Mouse (Mus musculus): ENCODE measurements at regions not wholly inside any gene's neighbourhood (a gene's known extent, or its start where the extent isn't known, plus 50 kb on each side); places are given as distances from the start of the nearest gene placed in this dataset.

DNA sequence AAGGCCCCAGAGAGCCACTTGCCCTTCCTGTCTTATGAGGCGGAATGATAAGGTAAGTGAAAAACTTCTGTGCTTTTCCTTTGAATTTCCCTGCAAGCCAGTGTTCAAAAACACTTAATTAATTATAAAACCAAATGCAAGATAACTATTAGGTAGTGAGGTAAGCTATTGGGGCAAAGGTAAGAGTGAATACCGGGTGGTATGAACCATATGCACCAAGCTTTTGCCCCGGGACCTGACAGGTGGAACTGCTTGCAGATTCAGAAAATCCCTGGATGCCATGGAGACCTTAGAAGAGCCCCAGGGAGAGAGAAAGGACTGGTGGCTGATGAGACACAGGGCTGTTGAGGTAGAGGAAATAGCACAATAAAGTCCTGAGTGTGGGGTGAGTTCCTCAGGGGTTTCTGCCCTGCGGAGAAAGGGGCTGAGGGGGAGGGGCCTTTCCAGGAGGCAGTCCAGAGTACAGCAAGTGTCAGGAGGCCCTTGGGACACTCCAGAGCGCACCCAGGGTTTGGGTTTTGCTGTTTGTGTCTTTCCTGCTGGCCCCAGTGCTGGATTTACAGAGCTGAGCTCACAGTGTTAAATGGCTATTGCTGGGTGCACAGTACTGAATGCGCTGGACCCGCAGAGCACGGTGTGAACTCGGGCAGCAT is 317.1 kb downstream of the Fgf9 start:
- Histone ChIP-seq H3K79me2 (ENCODE audit: control insufficient read depth, insufficient read depth) (no peaks in the 10 kb centered on the region), H3K79me3 (ENCODE audit: low read depth) (no peaks in the 10 kb centered on the region), H3ac (ENCODE audit: control insufficient read depth, insufficient read length, low read depth) (no peak overlapping the region), H3K27me3 (ENCODE audit: control insufficient read depth, insufficient read depth, insufficient read length) (no peaks in the 10 kb centered on the region), H3K4me3 (ENCODE audit: insufficient read depth, poor library complexity, severe bottlenecking) (no peak overlapping the region), H3K36me3 (ENCODE audit: control insufficient read depth, insufficient read depth) (no peaks in the 10 kb centered on the region)
- TF ChIP-seq USF1 (IDR thresholded peaks at IDR 0.05; ENCODE audit: low read depth) (no peak), CEBPB (IDR thresholded peaks at IDR 0.05; ENCODE audit: low read depth) (no peak), MYOG (IDR thresholded peaks at IDR 0.05; ENCODE audit: control insufficient read depth, extremely low read depth, insufficient read length) (no peak), MYOD1 (IDR thresholded peaks at IDR 0.05; ENCODE audit: control insufficient read depth, insufficient read length, low read depth) (no peak), MAX (IDR thresholded peaks at IDR 0.05) (no peak), CTCF (IDR thresholded peaks at IDR 0.05; ENCODE audit: control insufficient read depth, insufficient read depth, insufficient read length) (no peak), FOSL1 (IDR thresholded peaks at IDR 0.05; ENCODE audit: insufficient read depth, low read length, poor library complexity, severe bottlenecking) (no peak)

DNA sequence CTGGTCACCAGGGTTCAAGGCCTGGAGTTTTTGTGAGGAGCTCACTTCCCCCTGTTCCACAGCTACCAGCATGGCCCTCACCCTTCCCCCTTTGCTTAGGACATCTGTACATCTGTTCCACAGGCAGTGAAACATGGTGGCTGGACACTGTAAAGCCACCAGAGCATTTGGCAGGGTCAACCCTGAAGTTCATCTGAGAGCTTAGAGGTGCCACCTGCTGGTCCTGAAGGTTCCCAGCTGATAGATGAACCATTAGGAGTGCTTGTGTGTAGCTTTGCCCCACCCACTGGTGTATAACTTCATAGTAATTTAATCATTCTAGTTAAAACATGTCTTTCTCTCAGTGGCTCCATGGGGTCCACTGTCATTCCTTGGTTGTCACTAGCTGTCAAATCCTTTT is 304.7 kb downstream of the Fgf9 start:
- H3K36me3 ChIP-seq (ENCODE audit: control insufficient read depth, insufficient read depth), result no peaks in the 10 kb centered on the region
- H3K27me3 ChIP-seq (ENCODE audit: control insufficient read depth, insufficient read depth, insufficient read length), result no peaks in the 10 kb centered on the region
- no peak overlapping the region for H3ac ChIP-seq (ENCODE audit: control insufficient read depth, insufficient read length, low read depth)
- H3K4me3 ChIP-seq (ENCODE audit: insufficient read depth, poor library complexity, severe bottlenecking), result no peak overlapping the region
- no peaks in the 10 kb centered on the region for H3K79me3 ChIP-seq (ENCODE audit: low read depth)
- H3K79me2 ChIP-seq (ENCODE audit: control insufficient read depth, insufficient read depth), result no peaks in the 10 kb centered on the region
- TF ChIP-seq CEBPB (IDR thresholded peaks at IDR 0.05; ENCODE audit: low read depth) (no peak), MYOG (IDR thresholded peaks at IDR 0.05; ENCODE audit: control insufficient read depth, extremely low read depth, insufficient read length) (no peak)

DNA sequence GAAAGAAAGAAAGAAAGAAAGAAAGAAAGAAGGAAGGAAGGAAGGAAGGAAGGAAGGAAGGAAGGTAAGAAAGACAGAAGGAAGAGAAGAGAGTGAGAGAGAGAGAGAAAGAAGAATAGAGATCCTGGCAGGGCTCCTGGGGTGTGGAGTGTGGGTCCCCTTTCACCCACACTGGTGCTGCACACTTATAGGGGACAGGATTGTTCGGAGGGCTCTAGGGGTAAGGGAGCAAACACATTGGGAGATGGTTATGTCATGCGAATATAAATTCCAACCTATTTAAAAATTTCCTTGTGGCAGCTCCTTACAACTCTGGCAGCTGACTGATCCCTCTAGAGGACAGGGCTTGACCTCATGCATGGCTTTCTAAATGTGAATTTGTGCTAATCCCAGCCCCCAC is 286.5 kb downstream of the Fgf9 start:
- Histone ChIP-seq H3K79me3 (ENCODE audit: low read depth) (no peaks in the 10 kb centered on the region), H3K4me3 (ENCODE audit: insufficient read depth, poor library complexity, severe bottlenecking) (no peak overlapping the region), H3K27me3 (ENCODE audit: control insufficient read depth, insufficient read depth, insufficient read length) (no peaks in the 10 kb centered on the region), H3K36me3 (ENCODE audit: control insufficient read depth, insufficient read depth) (no peaks in the 10 kb centered on the region), H3ac (ENCODE audit: control insufficient read depth, insufficient read length, low read depth) (no peak overlapping the region), H3K79me2 (ENCODE audit: control insufficient read depth, insufficient read depth) (no peaks in the 10 kb centered on the region)
- TF ChIP-seq MYOG (IDR thresholded peaks at IDR 0.05; ENCODE audit: control insufficient read depth, extremely low read depth, insufficient read length) (no peak), MYOD1 (IDR thresholded peaks at IDR 0.05; ENCODE audit: control insufficient read depth, insufficient read length, low read depth) (no peak), USF1 (IDR thresholded peaks at IDR 0.05; ENCODE audit: low read depth) (no peak), CEBPB (IDR thresholded peaks at IDR 0.05; ENCODE audit: low read depth) (no peak), FOSL1 (IDR thresholded peaks at IDR 0.05; ENCODE audit: insufficient read depth, low read length, poor library complexity, severe bottlenecking) (no peak), CTCF (IDR thresholded peaks at IDR 0.05; ENCODE audit: control insufficient read depth, insufficient read depth, insufficient read length) (no peak), MAX (IDR thresholded peaks at IDR 0.05) (no peak)

DNA sequence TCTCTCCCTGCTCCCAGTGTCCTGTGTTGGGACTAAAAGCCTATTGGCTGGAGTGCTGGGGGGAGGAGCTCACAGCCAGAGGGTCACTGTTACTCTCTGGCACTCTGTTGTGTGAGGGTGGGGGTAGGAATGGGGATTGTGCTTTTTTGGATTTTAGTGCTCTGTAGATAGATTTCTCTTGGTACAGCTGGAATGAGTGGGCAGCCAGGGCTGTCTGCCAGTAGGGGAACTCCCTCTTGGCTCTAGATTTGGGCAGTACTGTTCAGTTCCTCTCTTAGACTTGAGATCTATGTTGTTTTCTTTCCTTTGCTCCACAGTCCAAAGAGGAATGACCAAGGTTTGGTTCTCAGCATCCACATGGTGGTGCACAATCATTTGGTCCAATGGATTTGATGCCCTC is 282.6 kb downstream of the Fgf9 start:
- TF ChIP-seq MYOD1 (IDR thresholded peaks at IDR 0.05; ENCODE audit: control insufficient read depth, insufficient read length, low read depth) (no peak), CEBPB (IDR thresholded peaks at IDR 0.05; ENCODE audit: low read depth) (no peak), MYOG (IDR thresholded peaks at IDR 0.05; ENCODE audit: control insufficient read depth, extremely low read depth, insufficient read length) (no peak), CTCF (IDR thresholded peaks at IDR 0.05; ENCODE audit: control insufficient read depth, insufficient read depth, insufficient read length) (no peak), MAX (IDR thresholded peaks at IDR 0.05) (no peak), USF1 (IDR thresholded peaks at IDR 0.05; ENCODE audit: low read depth) (no peak), FOSL1 (IDR thresholded peaks at IDR 0.05; ENCODE audit: insufficient read depth, low read length, poor library complexity, severe bottlenecking) (no peak)
- H3K27me3 ChIP-seq (ENCODE audit: control insufficient read depth, insufficient read depth, insufficient read length), result no peaks in the 10 kb centered on the region
- H3K36me3 ChIP-seq (ENCODE audit: control insufficient read depth, insufficient read depth), result no peaks in the 10 kb centered on the region
- H3K79me2 ChIP-seq (ENCODE audit: control insufficient read depth, insufficient read depth), result no peaks in the 10 kb centered on the region
- H3ac ChIP-seq (ENCODE audit: control insufficient read depth, insufficient read length, low read depth), result no peak overlapping the region
- no peak overlapping the region for H3K4me3 ChIP-seq (ENCODE audit: insufficient read depth, poor library complexity, severe bottlenecking)
- no peaks in the 10 kb centered on the region for H3K79me3 ChIP-seq (ENCODE audit: low read depth)

DNA sequence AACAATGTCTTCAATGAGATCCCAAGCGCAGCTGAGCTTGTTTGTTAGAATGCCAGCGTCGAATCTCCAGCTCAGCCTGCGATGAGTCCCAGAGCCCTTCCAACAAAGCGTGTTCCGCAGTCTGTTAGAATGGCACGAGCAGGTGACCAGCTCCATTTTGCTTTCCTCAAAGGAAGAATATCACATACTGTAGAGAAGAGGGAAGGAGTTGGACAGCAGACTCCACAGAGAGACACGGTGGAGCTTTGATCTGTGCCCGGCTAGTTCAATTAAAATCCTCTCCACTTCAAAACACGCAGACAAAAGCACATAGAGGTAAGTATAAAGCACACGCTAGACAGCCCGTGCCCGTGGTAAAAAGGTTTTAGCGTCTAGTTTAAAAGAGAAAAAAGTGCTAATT is 265.8 kb downstream of the Fgf9 start:
- Histone ChIP-seq H3K36me3 (ENCODE audit: control insufficient read depth, insufficient read depth) (no peaks in the 10 kb centered on the region), H3K79me3 (ENCODE audit: low read depth) (no peaks in the 10 kb centered on the region), H3K4me3 (ENCODE audit: insufficient read depth, poor library complexity, severe bottlenecking) (no peak overlapping the region), H3K27me3 (ENCODE audit: control insufficient read depth, insufficient read depth, insufficient read length) (no peaks in the 10 kb centered on the region), H3K79me2 (ENCODE audit: control insufficient read depth, insufficient read depth) (no peaks in the 10 kb centered on the region), H3ac (ENCODE audit: control insufficient read depth, insufficient read length, low read depth) (no peak overlapping the region)
- no peak for TF ChIP-seq MYOD1 (IDR thresholded peaks at IDR 0.05; ENCODE audit: control insufficient read depth, insufficient read length, low read depth)
- no peak for TF ChIP-seq CEBPB (IDR thresholded peaks at IDR 0.05; ENCODE audit: low read depth)
- no peak for TF ChIP-seq USF1 (IDR thresholded peaks at IDR 0.05; ENCODE audit: low read depth)
- TF ChIP-seq CTCF (IDR thresholded peaks at IDR 0.05; ENCODE audit: control insufficient read depth, insufficient read depth, insufficient read length), result no peak
- TF ChIP-seq MAX (IDR thresholded peaks at IDR 0.05), result no peak
- no peak for TF ChIP-seq FOSL1 (IDR thresholded peaks at IDR 0.05; ENCODE audit: insufficient read depth, low read length, poor library complexity, severe bottlenecking)
- no peak for TF ChIP-seq MYOG (IDR thresholded peaks at IDR 0.05; ENCODE audit: control insufficient read depth, extremely low read depth, insufficient read length)

DNA sequence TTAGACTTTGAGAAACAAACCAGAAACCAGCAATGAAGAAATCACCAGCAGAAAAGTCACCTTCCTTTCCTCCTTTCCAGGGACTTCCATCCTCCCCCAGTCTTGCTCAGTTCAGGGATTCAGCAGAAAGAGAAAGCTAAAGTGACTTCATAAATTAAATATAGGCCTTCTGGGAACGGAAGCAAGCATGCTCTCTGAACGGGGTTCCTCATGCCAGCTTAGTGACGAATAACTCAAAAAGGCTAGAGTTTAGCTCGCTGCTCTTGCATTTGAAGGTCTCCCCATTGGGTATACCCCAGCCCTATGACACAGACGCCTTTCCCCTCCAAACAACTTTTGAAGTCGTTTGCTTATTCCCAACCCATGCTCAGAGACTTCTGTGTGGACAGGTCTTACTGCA is 252.8 kb downstream of the Fgf9 start:
- no peaks in the 10 kb centered on the region for H3K79me3 ChIP-seq (ENCODE audit: low read depth)
- no peaks in the 10 kb centered on the region for H3K27me3 ChIP-seq (ENCODE audit: control insufficient read depth, insufficient read depth, insufficient read length)
- no peaks in the 10 kb centered on the region for H3K79me2 ChIP-seq (ENCODE audit: control insufficient read depth, insufficient read depth)
- no peak overlapping the region for H3K4me3 ChIP-seq (ENCODE audit: insufficient read depth, poor library complexity, severe bottlenecking)
- H3ac ChIP-seq (ENCODE audit: control insufficient read depth, insufficient read length, low read depth), result no peak overlapping the region
- no peaks in the 10 kb centered on the region for H3K36me3 ChIP-seq (ENCODE audit: control insufficient read depth, insufficient read depth)
- TF ChIP-seq USF1 (IDR thresholded peaks at IDR 0.05; ENCODE audit: low read depth) (no peak), CEBPB (IDR thresholded peaks at IDR 0.05; ENCODE audit: low read depth) (no peak), MAX (IDR thresholded peaks at IDR 0.05) (no peak), FOSL1 (IDR thresholded peaks at IDR 0.05; ENCODE audit: insufficient read depth, low read length, poor library complexity, severe bottlenecking) (no peak), MYOD1 (IDR thresholded peaks at IDR 0.05; ENCODE audit: control insufficient read depth, insufficient read length, low read depth) (no peak), CTCF (IDR thresholded peaks at IDR 0.05; ENCODE audit: control insufficient read depth, insufficient read depth, insufficient read length) (no peak), MYOG (IDR thresholded peaks at IDR 0.05; ENCODE audit: control insufficient read depth, extremely low read depth, insufficient read length) (no peak)

All from C2C12 (cell line).